Mouse (Mus musculus): Measurements from ENCODE around the gene Capn11.

GRCm38 (mm10) chr17:45601877-45602304, 57.2 kb downstream of the Capn11 start, which contains the start of gene Mymx:
- TF ChIP-seq CTCF (IDR thresholded peaks at IDR 0.05; ENCODE audit: low read depth) (no peak), EP300 (IDR thresholded peaks at IDR 0.05; ENCODE audit: low read depth) (no peak)
